Mouse (Mus musculus): ENCODE data around the gene Myadml2. TPM values are rescaled to one million over a fixed set of nuclear protein-coding genes. Genes with fewer than 3 reads are reported as not detected.

Gene Myadml2
- polyA plus RNA-seq, 1 experiment from 2014 or later = 3.4 TPM

GRCm38 (mm10) chr11:120673594-120674122, 25.7 kb upstream of the Myadml2 start:
- Histone ChIP-seq H3K9me3 (ENCODE audit: control insufficient read depth, low read length) (no peaks in the 10 kb centered on the region), H3K4me3 (ENCODE audit: low read depth, low read length) (peak overlapping the region; percentile 78), H3K9ac (ENCODE audit: low read depth, low read length) (peak overlapping the region; percentile 84), H3K4me1 (ENCODE audit: control insufficient read depth, insufficient read depth, low read length) (peaks cover 11% of the 10 kb centered on the region; the same call in 1 of the 2 replicates), H3K36me3 (ENCODE audit: control insufficient read depth, insufficient read depth, low read length) (peaks cover 20% of the 10 kb centered on the region), H3K27me3 (replicated peaks; ENCODE audit: control insufficient read depth, insufficient read depth, low read length) (no peaks in the 10 kb centered on the region), H3K4me2 (ENCODE audit: low read depth, low read length) (peak overlapping the region; percentile 71), H3K27ac (replicated peaks; ENCODE audit: low read depth, low read length) (peak overlapping the region; percentile 88)
- ATAC-seq (ENCODE audit: low read depth) = peak; percentile 5; the same call in 1 of the 2 replicates
- no peak for DNase-seq (ENCODE audit: low spot score)
- WGBS = 39% methylated on average over 12 of the region's 12 CpGs

- H3K27ac ChIP-seq (replicated peaks; ENCODE audit: low read depth, low read length) = peak within 1 kb of the TSS; percentile 88
- WGBS = 1% methylated on average over 51 of the region's 83 CpGs
- peak within 1 kb of the TSS; percentile 84 for H3K9ac ChIP-seq (ENCODE audit: low read depth, low read length)
- peak within 1 kb of the TSS; percentile 71 for H3K4me2 ChIP-seq (ENCODE audit: low read depth, low read length)
- peaks cover 13% of the 10 kb centered on the region; the same call in 1 of the 2 replicates for H3K36me3 ChIP-seq (ENCODE audit: control insufficient read depth, insufficient read depth, low read length)
- H3K4me1 ChIP-seq (ENCODE audit: control insufficient read depth, insufficient read depth, low read length) = peaks cover 11% of the 10 kb centered on the region; the same call in 1 of the 2 replicates
- DNase-seq (ENCODE audit: low spot score) = peak; percentile 98
- no peaks in the 10 kb centered on the region for H3K27me3 ChIP-seq (replicated peaks; ENCODE audit: control insufficient read depth, insufficient read depth, low read length)
- no peaks in the 10 kb centered on the region for H3K9me3 ChIP-seq (ENCODE audit: control insufficient read depth, low read length)
- ATAC-seq (ENCODE audit: low read depth) = peak; percentile 98
- H3K4me3 ChIP-seq (ENCODE audit: low read depth, low read length) = peak within 1 kb of the TSS; percentile 78
Observed at GRCm38 (mm10) chr11:120672687-120673593, 25.0 kb upstream of the Myadml2 start, which contains the start of gene Aspscr1. Gene Aspscr1 (plus strand): TSS chr11:120672973.

DNA sequence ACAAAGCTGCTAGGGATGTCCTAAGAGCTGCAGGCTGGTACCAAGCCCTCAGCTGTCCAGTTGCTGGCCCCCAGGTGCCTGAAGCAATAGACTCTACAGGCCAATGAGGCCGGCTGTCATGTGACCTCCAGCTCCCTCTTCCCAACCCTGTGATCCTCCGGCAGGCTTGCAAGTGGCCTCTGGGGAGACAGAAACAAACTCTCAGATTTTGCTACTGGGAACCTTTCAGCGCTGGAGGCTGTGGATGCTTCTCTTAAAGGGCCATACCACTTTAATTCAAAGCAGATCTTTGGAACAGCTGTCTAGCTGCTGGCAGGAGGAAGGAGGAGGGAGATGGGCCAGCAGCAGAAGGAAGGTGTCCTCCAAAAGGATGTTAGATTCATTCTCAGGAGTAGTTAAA, 18.7 kb upstream of the Myadml2 start:
- Histone ChIP-seq H3K4me2 (ENCODE audit: low read depth, low read length) (no peak overlapping the region), H3K9ac (ENCODE audit: low read depth, low read length) (peak overlapping the region; percentile 5; the same call in 1 of the 2 replicates), H3K9me3 (ENCODE audit: control insufficient read depth, low read length) (no peaks in the 10 kb centered on the region), H3K4me3 (ENCODE audit: low read depth, low read length) (no peak overlapping the region), H3K4me1 (ENCODE audit: control insufficient read depth, insufficient read depth, low read length) (peaks cover 4% of the 10 kb centered on the region), H3K27me3 (replicated peaks; ENCODE audit: control insufficient read depth, insufficient read depth, low read length) (peaks cover 22% of the 10 kb centered on the region), H3K27ac (replicated peaks; ENCODE audit: low read depth, low read length) (no peak overlapping the region), H3K36me3 (ENCODE audit: control insufficient read depth, insufficient read depth, low read length) (no peaks in the 10 kb centered on the region)
- DNase-seq (ENCODE audit: low spot score) = peak; percentile 45
- 0% methylated on average over 3 of the region's 3 CpGs for WGBS
- ATAC-seq (ENCODE audit: low read depth) = no peak

DNA sequence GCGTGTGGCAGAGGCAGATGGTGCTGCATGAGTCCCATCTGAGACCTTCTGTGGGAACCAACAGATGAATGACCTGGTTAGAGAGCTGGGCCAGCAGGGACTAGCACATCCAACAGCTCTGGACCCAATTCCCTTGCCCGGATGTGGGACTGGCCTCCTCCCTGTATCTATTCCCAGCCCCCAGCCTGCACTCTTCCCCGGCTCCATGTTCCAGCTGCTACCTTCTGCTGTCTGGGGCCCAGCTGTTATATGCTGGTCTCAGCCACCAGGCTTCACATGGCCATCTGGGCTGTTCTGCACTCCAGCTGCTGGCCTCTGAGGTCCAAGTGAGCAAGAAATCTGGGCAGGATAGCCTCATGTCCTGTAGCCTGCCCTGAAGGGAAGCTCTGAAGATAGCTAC, 17.4 kb upstream of the Myadml2 start:
- Histone ChIP-seq H3K4me3 (ENCODE audit: low read depth, low read length) (no peak overlapping the region), H3K4me1 (ENCODE audit: control insufficient read depth, insufficient read depth, low read length) (peaks cover 10% of the 10 kb centered on the region), H3K36me3 (ENCODE audit: control insufficient read depth, insufficient read depth, low read length) (no peaks in the 10 kb centered on the region), H3K27me3 (replicated peaks; ENCODE audit: control insufficient read depth, insufficient read depth, low read length) (peaks cover 35% of the 10 kb centered on the region), H3K27ac (replicated peaks; ENCODE audit: low read depth, low read length) (no peak overlapping the region), H3K9me3 (ENCODE audit: control insufficient read depth, low read length) (no peaks in the 10 kb centered on the region), H3K4me2 (ENCODE audit: low read depth, low read length) (no peak overlapping the region), H3K9ac (ENCODE audit: low read depth, low read length) (no peak overlapping the region)
- ATAC-seq (ENCODE audit: low read depth) (0 out of 2 replicates have a peak, but pooled peaks have one; percentile 38), DNase-seq (ENCODE audit: low spot score) (peak; percentile 52)
- WGBS = 46% methylated on average over 3 of the region's 3 CpGs

DNA sequence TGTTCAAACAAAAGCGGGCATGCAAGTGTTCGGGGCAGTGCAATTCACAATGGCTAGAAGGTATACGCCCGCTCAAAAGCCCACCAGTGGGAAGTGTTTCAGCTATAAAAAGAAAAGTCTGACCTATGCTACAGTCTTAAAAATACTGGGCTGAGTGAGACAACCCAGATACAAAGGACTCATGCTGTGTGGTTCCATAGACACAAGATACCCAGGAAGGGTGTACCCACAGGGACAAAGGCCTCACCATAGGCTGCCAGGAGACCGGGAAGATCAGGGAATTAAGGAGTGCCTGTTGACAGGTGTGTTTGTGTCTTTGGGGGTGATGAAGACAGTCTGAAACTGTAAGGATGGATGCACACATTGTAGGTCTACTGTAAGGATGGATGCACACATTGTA, 15.8 kb upstream of the Myadml2 start:
- H3K9ac ChIP-seq (ENCODE audit: low read depth, low read length) = no peak overlapping the region
- no peak overlapping the region for H3K4me2 ChIP-seq (ENCODE audit: low read depth, low read length)
- no peak for ATAC-seq (ENCODE audit: low read depth)
- H3K4me3 ChIP-seq (ENCODE audit: low read depth, low read length) = no peak overlapping the region
- WGBS = 85% methylated on average over 5 of the region's 5 CpGs
- no peaks in the 10 kb centered on the region for H3K36me3 ChIP-seq (ENCODE audit: control insufficient read depth, insufficient read depth, low read length)
- H3K27ac ChIP-seq (replicated peaks; ENCODE audit: low read depth, low read length) = no peak overlapping the region
- H3K27me3 ChIP-seq (replicated peaks; ENCODE audit: control insufficient read depth, insufficient read depth, low read length) = peaks cover 51% of the 10 kb centered on the region
- H3K4me1 ChIP-seq (ENCODE audit: control insufficient read depth, insufficient read depth, low read length) = peaks cover 14% of the 10 kb centered on the region
- no peaks in the 10 kb centered on the region for H3K9me3 ChIP-seq (ENCODE audit: control insufficient read depth, low read length)
- DNase-seq (ENCODE audit: low spot score) = no peak

- Histone ChIP-seq H3K36me3 (ENCODE audit: control insufficient read depth, insufficient read depth, low read length) (no peaks in the 10 kb centered on the region), H3K4me3 (ENCODE audit: low read depth, low read length) (no peak overlapping the region), H3K27ac (replicated peaks; ENCODE audit: low read depth, low read length) (no peak overlapping the region), H3K27me3 (replicated peaks; ENCODE audit: control insufficient read depth, insufficient read depth, low read length) (peaks cover 58% of the 10 kb centered on the region), H3K4me1 (ENCODE audit: control insufficient read depth, insufficient read depth, low read length) (peaks cover 14% of the 10 kb centered on the region), H3K4me2 (ENCODE audit: low read depth, low read length) (no peak overlapping the region), H3K9ac (ENCODE audit: low read depth, low read length) (no peak overlapping the region), H3K9me3 (ENCODE audit: control insufficient read depth, low read length) (no peaks in the 10 kb centered on the region)
- 64% methylated on average over 6 of the region's 6 CpGs for WGBS
- DNase-seq (ENCODE audit: low spot score) = no peak
- no peak for ATAC-seq (ENCODE audit: low read depth)
Observed at GRCm38 (mm10) chr11:120662759-120663158, 14.8 kb upstream of the Myadml2 start.

- no peak for DNase-seq (ENCODE audit: low spot score)
- no peaks in the 10 kb centered on the region for H3K36me3 ChIP-seq (ENCODE audit: control insufficient read depth, insufficient read depth, low read length)
- under 1% methylated on average over 32 of the region's 35 CpGs for WGBS
- peaks cover 10% of the 10 kb centered on the region; the same call in 1 of the 2 replicates for H3K4me1 ChIP-seq (ENCODE audit: control insufficient read depth, insufficient read depth, low read length)
- ATAC-seq (ENCODE audit: low read depth) = no peak
- H3K4me3 ChIP-seq (ENCODE audit: low read depth, low read length) = peak within 1 kb of the TSS; percentile 48
- no peaks in the 10 kb centered on the region for H3K9me3 ChIP-seq (ENCODE audit: control insufficient read depth, low read length)
- peaks cover 70% of the 10 kb centered on the region for H3K27me3 ChIP-seq (replicated peaks; ENCODE audit: control insufficient read depth, insufficient read depth, low read length)
- peak within 1 kb of the TSS; percentile 56 for H3K9ac ChIP-seq (ENCODE audit: low read depth, low read length)
- peak within 1 kb of the TSS; percentile 80 for H3K4me2 ChIP-seq (ENCODE audit: low read depth, low read length)
- H3K27ac ChIP-seq (replicated peaks; ENCODE audit: low read depth, low read length) = no peak within 1 kb of the TSS
Observed at GRCm38 (mm10) chr11:120661076-120661460, 13.1 kb upstream of the Myadml2 start, which contains the start of gene Notum. Gene Notum (minus strand): TSS chr11:120661175.

DNA sequence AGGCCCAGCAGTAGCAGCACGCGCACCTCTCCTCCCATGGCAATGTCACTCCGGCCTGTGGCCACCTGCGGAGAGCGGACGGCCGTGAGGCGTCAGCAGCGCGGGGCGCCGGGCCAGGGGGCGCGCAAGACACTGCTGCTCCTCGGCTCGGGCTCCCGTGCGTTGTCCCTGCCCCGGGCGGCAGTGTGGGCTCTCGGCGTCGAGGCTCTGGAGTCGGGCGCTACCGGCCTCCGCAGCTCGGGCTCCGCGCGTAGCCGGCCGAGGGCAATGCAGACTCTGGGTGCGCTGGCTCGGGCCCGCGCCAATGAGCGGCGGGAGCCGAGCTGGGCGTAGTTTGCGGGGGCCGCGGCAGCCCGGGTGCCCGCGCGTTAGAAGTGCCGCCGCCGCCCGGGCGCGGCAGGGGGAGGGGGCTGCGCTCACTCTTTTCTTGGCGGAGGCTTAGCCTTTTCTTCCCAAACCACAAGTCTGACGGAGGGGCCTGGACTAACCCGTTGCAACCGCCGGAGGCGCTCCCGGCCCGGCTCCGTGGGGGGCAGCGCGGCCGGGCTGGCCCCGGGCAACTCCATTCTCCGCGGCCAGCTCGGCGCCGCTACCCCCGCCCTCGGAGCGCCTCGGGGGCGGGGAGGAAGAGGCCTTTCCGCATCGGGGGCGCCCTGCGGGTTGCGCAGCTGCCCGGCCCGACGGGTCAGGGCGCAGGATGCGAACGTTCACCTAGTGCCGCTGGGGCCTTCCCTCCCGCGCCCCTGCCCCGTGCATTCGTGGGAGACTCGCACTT, 12.5 kb upstream of the Myadml2 start:
- Histone ChIP-seq H3K36me3 (ENCODE audit: control insufficient read depth, insufficient read depth, low read length) (no peaks in the 10 kb centered on the region), H3K4me2 (ENCODE audit: low read depth, low read length) (peak overlapping the region; percentile 80), H3K27ac (replicated peaks; ENCODE audit: low read depth, low read length) (no peak overlapping the region), H3K9me3 (ENCODE audit: control insufficient read depth, low read length) (no peaks in the 10 kb centered on the region), H3K27me3 (replicated peaks; ENCODE audit: control insufficient read depth, insufficient read depth, low read length) (peaks cover 71% of the 10 kb centered on the region), H3K4me3 (ENCODE audit: low read depth, low read length) (peak overlapping the region; percentile 48), H3K9ac (ENCODE audit: low read depth, low read length) (peak overlapping the region; percentile 56), H3K4me1 (ENCODE audit: control insufficient read depth, insufficient read depth, low read length) (peaks cover 10% of the 10 kb centered on the region; the same call in 1 of the 2 replicates)
- peak; percentile 58 for DNase-seq (ENCODE audit: low spot score)
- peak; percentile 74 for ATAC-seq (ENCODE audit: low read depth)
- WGBS = 1% methylated on average over 28 of the region's 95 CpGs

Data from embryonic facial prominence, embryonic 14.5 days (tissue).